Mouse (Mus musculus) ovary, postnatal 14 days (tissue): ENCODE measurements around the gene Gsg1.

Source experiments
- DNase-seq: peaks from one replicate; pipeline ENCODE4 v3.0.0; 2022; ENCODE audit warnings: low spot score

Gene Gsg1

DNA sequence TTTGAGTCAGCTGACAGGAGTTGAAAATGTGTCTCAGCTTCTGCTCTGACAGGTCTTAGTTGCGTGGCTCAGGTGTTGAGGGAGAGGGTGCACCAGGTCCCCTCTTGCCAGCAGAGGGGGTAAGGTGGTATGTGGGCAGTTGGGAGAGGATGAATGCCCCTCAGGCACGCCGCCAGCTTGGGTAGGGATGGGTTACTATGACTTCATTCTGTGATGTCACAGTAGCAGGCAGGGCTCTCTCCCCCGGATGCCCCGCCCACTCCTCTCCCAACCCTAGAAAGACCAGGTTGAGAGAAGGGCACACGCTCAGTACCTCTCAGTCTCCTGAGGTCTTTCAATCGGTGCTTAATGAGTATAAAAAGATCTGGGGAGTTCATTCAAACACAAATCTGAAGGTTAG lies at the start of gene Gsg1:
Gsg1 (minus strand) TSS at position 199 of the 400 bp plus-strand sequence.
- no peak for DNase-seq

DNA sequence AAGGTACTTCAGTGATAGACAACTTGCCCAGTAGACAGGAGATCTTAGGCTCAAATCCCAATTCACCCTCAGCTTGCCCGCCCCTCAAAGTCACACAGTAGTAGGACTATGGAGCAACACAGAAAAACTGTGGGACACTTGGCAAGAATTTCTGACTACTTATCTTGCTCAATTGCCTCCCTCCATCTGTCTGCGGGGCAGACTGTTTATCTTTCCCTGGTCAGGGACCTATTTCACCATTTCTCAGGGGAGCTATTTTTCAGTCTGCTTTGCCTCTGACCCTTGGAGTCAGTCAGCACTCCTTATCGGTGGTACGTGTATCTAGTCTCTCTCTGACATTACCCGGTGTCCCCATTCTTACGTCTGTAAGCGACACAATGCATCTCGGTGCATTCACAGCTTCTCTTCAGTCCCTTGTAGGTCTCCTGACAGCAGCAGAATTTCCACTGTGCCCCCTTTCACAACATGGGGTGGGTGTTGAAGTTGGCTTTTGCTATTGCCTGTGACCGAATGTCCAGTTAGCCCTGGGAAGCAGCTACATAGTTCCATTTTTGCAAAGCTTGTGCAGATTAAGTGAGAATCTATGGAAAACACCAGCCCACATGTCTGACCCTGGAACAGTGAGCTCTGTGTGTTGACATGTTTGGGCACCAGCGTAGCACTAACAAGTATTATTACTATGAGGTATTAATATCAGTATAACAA lies 48.4 kb upstream of the Gsg1 start:
- DNase-seq: no peak

DNA sequence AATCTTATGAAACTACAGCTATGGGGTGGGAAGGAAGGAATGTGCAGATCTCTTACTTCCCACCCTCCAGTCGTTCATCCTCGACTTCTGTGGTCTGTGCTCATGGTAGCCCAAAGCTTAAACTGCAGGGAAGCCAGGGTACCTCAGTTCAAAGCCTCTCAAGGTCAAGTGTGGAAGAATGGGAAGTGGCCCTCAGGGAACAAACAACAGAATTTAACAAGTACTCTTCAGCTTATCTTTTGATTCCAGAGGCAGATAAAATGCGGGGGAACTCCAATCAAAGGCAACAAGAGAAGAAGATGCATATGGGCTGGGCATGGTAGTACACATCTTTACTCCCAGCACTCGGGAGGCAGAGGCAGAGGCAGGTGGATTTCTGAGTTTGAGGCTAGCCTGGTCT lies 46.3 kb upstream of the Gsg1 start:
- no peak for DNase-seq

DNA sequence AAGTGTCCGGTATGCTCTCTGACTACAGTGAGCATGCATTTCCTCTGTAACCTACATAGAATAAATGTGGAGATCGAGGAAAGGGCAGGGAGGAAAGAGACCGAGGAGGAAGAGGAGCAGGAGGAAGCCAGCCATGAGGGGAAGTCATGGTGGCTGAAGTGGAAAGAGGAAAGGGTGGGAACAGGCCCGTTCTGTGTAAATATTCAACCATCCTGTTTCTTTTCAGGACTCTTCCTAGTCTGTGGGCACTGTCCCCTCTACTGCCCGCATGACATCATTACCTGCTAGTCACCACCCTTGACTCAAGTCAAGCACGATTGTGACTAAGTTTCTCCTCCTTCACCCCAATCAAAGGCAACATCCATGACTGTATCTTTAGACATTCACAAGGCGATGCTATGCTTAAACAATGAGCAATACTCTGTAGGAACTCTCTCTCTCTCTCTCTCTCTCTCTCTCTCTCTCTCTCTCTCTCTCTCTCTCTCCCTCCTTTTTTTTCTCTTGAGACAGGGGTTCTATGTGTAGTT lies 44.9 kb upstream of the Gsg1 start:
- DNase-seq: no peak

DNA sequence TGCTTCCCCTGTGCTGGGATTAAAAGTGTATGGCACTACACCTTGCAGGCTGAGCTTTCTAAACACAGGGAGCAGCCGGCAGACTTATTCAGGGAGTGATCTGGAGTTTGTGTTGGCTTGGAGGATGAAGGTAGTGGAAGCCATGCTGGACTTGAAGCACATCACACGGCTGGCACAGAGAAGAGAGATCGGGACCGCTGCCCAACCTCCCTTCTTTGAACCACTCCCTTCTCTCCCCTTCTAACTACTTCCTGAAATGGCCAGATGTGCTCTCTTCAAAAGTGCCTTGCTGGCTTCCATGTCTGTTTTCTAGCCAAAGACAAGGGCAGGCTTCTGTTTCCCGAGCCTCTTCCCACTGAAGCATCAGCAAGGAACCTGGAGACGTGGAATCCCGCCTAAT lies 43.4 kb upstream of the Gsg1 start:
- DNase-seq: no peak

DNA sequence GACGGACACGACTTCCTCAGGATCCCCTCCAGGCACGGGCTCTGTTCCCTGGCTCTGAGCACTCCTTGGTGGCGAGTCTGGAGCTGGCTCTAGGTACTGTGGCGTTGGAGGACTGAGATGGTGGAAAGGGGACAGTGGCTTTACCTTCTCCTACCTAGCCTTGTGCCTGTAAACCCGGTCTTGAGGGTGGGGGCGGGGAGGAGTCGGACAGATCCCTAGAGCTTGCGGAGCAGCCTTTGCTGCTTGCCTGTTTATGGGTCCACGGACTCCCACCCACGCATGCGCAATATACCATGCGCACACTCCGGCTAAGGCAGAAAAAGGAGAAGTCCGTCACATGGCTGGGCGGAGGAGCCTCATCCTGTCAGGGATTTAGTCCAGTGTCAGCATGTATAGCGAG lies 42.1 kb upstream of the Gsg1 start:
- DNase-seq: no peak

DNA sequence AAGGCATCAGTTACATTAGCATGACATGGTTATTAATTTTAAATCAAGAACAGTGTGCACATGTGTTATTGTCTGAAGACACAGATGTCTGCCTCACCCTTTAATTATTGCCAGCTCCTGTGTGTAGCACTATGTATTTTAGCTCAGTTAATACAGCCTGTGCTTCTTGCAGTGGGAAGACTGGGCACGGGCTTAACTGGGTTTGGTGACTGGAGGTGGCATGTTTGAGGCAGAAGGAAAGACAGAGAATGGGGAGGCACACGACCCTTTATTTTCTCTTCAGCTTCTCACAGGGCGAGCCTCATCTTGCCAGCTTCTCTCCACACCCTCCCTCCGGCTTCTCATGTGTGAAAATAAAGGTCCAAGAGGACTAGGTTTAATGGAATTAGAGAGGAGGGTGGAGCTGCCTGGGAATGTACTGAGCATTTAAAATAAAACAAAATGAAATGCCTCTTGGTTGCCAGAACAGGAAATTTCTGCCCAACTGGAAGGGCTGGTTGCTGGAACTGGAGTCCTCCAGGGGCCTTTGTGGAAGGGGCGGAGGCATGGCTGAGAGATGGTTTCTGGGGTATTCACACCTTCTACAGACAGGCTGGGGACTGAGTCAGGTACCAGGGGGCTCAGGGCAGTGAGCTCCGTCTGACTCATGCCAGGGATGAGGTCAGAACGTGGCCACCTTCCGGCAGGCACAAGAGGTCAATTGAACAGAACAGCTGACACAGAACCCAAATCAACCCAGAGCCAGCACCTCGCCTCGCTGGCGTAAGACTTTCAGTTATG lies 41.1 kb upstream of the Gsg1 start:
- no peak for DNase-seq

DNA sequence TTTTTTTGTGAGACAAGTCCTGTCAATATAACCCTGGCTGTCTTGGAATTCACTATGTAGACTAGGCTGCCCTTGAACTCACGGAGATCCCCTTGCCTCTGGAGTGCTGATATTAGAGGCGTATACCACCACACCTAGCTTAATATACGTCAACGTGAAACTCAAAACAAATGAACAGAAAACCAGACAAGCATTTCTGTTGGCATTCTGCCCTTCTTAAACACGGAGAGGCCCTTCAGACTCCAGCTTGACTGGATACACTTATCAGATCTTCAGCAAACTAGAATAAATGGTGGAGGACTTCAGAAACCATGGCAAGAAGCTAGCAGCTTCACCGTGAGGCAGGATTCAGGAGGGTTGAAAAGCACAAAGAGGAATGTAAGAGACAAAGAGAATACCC lies 40.0 kb upstream of the Gsg1 start:
- no peak for DNase-seq

DNA sequence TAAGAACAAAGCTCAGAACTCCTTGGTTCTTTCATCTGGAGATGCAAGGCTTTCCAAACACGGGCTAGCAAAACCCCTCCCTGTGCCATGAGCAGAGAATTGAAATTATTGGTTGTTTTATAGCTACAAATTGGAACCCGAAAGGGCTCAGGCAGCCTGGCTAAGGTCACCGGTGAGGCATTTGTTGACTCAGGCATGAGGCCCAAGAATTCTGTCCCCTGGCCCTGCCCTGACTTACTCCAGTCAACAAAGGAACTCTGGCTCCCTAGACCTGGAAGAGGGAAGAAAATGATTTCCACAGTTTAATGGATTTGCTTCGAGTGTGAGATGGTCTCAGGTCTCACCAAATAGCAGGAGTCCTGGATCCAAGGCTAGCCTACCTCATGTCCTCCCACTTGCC lies 38.2 kb upstream of the Gsg1 start:
- no peak for DNase-seq

DNA sequence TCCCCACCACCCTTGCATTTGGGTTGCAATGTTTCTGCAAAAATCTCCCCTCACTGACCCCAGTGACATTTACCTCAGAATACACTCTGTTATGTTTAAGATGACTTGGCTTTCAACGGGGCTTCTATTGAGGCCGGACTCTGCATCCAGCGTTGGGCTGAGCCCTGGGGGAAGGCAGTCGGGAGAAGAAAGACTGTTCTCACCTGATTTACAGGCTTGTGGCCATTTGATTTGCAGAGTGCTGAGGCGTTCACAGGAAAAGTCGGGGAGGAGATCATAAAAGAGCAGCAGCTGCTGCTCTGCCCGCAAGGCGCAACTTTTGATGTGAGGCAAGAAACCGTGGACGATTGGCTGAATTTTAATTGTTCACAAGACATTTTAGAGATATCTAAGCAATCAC lies 25.7 kb upstream of the Gsg1 start:
- DNase-seq: no peak

DNA sequence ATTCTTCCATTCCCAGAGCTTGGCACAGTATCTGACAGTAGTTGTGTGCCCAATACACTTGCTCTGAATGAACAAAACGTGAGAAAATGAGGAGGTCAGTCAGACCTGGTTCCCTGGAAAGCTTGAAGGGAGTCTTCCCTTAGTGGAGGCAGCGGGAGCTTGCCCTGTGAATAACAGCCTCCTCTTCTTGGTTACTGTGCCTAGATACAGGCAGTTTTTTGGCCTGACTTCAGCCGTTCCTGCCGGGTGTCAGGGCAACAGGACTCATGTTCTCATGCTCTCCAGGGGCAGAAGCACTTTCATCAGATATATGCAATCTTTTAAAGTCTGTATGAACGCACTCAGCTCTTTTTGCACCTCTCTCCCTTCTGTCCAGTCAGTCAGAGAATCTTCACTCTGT lies 25.1 kb upstream of the Gsg1 start:
- DNase-seq: no peak

DNA sequence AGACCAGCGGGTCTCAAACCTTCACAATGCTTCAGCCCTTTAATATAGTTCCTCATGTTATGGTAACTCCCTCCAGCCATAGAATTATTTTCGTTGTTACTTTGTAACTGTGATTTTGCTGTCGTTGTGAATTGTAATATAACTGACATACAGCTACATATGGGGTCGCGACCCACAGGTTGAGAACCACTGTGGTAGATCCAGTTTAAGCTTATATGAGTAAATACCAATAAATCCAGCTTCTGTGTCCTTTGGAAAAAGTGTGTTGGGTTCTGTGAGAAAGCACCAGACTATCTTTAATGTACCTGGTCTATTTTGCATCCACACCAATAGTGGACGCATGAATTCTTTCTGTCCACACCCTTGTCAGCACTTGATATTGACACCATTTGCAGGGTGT lies 24.2 kb upstream of the Gsg1 start:
- no peak for DNase-seq

DNA sequence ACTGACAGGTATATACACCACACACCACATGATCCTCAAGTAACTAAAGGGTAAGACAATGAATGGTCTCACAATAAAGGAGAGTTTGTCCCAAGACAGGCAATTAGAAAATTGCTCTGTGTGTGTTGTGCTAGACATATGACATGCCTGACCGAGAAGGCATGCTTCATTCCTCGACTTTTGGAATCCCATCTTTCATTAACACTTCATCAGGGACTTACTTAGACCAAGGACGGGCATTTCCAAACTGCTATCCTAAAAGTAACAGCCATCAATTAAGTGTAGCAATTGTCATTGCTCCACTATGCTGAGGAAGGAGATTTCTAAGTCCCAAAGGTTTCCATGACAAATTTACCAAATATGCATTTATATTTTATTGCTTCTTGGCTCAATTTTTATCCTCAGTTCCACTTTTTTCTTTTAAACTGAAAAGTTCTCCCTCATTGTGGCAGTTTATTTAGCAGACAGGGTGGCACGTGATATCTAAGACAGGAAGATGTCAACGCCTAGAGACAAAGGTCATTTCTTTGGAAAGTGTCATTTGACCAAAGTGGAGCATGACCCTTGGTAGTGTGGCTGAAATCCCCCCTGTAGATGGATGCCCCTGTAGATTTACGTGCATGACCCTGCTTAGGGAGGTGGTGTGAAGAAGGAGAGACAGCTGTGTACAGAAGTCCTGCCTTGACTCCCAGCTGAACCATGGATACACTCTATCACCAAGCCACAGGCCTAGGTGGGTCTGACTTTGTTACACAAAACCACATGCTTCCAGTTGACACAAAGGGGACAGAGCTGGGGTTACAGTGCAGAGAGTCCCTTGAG lies 22.5 kb upstream of the Gsg1 start:
- DNase-seq: no peak

DNA sequence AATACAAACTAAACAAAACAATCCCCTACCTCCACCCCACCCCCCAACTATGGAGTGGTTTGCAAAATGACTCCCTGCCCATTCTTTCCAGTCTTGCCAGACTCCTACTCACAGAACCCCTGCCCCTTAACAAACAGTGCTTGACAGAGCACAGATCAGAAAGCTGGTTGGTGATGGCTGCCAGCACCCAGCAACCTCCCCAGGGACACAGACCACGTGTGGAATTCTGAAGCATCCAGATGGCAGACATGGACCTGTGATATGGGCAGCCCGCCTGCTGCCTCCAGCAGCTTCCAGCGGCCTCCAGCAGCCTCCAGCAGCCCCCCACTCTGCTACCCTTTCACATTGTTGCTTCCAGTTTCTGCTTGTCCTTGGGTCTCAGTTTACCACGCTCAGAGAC lies 21.1 kb upstream of the Gsg1 start:
- DNase-seq: no peak

DNA sequence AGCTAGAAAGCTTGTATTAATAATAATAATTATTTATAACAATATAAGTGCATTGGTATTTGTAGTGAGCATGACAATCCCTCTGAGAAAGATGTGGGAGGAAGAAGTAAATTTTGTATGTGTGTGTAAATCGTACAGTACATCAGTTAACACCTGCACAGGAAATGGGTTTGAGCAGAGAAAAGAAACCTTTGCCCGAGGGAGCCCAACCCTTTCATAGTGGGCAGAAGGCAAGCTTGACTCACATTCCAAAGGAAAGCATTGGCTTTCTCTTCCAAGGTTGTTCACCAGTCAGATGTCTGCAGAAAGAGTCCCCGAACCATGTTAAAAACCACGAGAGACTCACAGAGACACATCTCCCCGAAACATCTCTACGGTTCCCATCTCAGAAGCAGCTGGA lies 18.9 kb upstream of the Gsg1 start:
- DNase-seq: no peak

DNA sequence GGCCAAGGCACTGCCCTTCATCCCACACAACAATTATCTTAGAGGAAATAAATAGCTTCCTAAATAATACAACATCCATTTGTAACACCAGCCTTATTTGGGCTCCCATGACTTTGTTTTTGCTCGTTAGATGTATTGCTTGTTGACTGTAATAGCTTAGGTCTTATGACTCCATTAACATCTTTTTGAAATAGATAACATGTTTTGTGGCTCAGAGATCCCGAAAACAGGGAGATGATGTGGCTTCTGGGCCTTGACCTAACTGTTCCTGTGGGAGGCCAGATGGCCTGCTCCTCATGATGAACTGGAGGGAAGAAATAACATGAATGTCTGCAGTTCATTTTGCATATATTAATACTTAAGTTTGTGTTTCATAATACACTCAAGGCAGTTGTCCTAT lies 17.6 kb upstream of the Gsg1 start:
- DNase-seq: no peak

DNA sequence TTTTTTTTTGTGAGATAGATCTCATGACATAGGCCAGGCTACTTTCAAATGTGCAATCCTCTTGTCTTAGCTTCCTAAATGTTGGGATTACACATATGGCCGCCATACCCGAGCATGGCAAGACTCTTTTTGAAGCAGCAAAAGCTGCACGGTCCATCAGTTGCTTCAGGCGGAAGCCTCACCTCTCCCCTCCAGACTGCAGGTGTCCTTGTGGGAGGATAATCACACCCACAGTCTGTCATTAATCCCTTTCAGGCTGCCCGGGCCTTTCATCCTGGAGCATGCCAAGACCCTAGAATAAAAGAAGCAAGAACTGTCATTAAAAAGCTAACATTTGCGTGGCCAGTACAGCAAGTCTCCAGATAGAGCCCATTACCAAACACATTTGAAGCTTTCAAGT lies 15.5 kb upstream of the Gsg1 start:
- DNase-seq: no peak

DNA sequence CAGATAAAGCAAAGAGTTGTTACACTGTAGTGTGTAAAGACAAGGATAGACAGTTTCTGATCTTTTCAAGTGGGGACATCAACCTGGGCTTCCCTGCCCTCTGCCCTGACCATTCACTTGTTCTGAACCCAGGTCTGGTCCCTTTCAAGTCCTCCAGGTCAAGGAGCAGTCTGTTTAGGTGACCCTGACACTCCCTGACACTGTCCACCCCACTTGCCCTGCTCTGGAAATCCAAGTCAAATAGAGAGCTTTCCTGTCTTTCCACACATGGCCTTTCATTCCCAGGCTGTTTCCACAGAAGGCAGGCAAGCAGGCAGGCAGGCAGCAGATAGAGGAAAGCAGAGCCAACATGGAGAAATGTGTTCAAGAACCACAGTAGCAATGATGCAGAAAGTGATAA lies 14.2 kb upstream of the Gsg1 start:
- DNase-seq: no peak

DNA sequence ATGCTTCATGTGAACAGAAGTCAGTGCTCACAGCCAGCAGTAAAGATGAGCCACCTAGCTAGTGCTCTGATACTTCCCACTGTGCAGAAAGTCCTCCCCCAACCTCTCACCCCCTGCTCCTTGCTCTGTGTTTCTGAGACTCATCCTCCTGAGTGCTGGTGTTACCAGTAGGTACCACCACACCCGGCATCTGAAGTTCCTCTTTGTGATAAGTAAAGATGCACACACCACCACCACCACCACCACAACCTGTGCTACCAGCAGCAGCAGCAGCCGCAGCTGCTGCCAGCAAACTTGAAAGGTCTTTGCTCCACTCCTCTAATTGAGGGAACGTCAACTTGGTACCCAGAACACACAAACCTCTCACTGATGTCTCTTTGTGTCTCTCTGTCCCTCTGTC lies 13.1 kb upstream of the Gsg1 start:
- no peak for DNase-seq

DNA sequence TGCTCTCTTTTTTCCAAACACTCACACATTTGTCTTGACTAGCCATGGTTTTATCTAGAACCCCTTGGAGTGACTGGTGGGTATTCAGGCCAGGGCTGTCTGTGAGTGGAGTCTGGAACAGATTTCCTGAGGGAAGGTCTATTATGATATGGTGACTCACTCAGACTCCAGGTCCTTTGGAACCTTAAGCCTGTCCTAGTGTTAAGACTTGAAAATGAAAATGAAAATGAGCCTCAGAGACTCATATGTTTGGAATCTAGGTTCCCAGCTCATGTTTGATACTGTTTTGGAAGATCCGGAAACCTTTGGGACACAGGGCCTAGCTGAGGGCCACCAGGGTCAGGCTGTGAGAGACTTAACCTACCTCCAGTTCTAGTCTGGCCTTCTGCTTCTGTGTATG lies 11.9 kb upstream of the Gsg1 start:
- DNase-seq: no peak

DNA sequence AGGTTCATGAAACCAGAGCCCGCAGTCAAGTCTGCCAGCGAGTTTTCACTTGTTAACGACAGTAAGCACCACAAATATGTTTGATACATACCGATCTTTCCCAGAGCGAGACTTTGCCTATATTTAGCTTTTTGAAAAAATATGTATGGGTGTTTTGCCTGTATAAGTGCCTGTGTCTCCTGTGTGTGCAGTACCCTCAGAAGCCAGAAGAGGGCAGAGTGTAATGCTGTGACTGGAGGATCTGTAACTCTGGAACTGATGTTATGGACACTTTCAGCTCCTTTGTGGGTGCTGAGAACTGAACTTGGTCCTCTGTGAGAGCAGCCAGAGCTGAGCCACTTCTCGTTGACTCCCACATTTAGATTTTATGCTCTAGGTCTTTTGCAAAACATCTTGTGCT lies 10.0 kb upstream of the Gsg1 start:
- no peak for DNase-seq

DNA sequence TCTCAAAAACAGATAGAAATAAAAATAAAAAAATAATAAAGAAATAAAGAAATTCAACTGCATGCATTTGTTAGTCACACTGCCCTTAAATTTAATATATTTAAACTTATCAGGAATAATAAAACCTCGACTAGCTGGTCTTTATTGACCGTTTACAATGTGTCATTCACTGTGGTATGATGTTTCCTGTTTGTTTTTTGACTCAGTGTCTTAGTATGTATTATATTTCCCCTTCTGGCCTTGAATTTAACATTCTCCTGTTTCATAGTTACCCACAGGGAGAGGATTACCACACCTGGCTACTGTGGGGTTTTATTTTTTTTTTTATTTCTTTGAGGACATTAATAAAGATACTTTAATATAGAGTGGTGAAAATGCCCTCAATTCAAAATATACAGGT lies 8.4 kb upstream of the Gsg1 start:
- no peak for DNase-seq

DNA sequence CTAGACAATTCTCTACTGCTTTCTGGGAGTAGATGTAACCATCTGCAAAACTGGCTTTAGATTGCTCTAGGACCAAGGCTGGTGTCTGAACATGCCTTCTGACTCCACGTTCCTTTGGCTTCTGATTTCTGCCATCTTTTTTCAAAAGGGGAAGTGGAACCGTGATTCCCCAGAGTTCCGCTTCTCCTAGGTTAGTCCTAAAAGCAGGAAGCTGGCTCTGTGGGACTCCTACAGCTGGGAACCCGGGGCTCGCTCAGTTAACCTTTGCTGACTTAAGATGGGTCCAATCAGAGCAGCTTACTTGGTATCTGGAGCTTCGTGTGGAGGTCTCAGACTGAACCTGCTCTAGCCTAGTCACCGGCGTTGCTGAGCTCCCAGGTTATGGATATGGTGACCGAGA lies 7.0 kb upstream of the Gsg1 start:
- no peak for DNase-seq
